Mouse (Mus musculus): ENCODE data around the gene Hemk1.

Hemk1 gene

DNA sequence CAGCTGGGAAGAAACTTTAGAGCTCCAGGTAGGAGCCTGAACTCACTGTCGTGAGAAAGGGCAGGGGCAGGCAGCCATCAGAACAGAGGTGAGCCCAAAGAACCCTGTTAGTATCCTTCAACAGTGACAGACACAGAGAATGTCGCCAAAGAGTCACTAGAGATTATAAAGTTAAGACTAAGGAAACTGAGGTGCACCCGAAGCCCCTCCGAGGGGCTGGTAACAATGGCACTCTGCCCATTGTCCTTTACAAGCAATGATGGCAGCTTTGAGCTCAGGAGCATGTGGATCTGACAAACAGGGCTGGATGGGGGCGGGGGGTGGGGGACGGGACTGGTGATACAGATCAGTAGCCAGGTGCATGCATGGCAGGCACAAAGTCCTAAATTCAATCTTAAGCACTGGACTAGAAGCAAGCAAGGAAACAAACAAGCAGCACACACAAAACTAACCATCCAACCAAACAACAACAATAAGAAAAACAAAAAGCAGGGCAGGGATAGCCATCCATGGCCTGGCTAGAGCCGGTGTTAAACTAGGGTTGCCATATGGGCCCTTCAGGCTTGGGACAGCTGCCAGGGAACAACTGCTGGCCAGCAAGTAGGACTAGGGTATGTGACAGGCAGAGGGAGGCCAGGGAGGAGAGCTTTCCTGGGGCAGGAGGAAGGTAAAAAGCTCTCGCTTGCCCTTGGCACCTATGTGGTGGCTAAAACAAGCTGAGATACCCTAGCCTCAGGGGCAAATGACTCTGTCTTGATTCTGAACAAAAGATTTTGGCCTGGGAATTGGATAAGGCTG, 5.2 kb upstream of the Hemk1 start:
- DNase-seq (ENCODE audit: low spot score) = no peak

- DNase-seq (ENCODE audit: low spot score) = no peak
These were observed 4.1 kb upstream of the Hemk1 start for GRCm38 (mm10) chr9:107342201-107342709.

DNA sequence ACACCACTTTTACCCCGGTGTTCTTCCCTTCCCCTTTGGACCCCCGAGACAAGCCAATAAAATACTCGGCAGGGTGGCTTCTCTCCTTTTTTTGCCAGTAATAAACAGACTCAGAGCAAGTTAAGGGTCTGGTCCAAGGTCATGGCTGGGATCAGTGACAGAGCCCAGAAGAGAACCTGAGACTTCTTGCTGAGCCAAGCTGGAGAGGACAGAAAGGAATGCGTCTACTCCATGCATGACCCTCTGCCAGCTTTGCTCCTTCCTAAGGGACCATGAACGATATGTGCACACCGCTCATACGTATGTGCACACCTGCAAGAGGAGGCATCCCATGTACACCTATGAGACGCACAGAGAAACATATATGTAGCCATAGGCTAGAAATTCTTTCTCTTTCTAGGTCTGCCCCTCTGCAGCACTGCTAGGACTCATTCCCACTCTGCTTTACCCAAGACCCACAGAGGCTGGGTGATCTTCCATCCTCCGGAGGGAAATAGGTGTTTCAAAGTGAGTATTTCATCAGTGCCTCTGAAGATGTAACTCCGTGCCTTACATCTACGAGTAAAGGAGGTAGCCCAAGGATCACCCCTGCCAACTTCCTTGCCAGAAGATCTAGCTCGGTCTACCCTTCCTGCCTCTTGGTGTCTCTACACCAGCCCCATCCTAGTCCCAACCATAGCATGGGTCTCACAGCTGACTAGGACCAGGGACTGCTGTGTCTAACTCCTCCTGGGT, 2.9 kb upstream of the Hemk1 start:
- DNase-seq (ENCODE audit: low spot score) = no peak

DNA sequence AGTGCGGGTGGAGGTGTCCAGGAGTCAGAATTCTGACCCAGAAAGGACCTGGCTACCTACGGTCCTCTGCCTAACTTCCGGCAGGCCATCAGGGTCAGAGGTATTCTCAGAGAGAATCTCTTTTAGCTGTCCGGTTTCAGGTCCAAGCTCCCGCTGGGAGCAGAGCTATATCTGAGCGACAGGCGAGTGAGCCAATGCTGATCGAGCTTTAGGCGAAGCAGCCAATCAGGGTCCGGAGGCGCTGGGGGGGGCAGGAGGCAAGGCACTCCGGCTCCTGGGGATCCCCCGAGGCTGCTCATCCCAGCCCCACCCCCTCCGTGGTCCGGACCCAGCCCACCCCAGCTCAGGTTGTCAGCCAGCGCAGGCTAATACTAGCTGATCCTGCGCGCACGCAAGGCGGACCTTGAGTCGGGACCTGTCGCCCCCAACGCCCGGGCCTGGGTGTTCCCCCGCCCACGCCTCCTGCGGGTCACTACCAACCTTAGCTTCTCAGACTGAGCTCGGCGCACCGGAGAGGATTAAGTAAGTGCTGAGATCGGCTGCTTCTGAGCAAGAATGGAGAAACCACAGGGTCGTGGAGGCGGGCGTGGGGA, 2.2 kb upstream of the Hemk1 start, which contains the start of gene 6430571L13Rik:
6430571L13Rik (plus strand) TSS at position 336 of the 593 bp plus-strand sequence.
- peak; percentile 96 for DNase-seq (ENCODE audit: low spot score)

- DNase-seq (ENCODE audit: low spot score) = no peak
These were observed 1.8 kb downstream of the Hemk1 start for GRCm38 (mm10) chr9:107336386-107336785.

DNA sequence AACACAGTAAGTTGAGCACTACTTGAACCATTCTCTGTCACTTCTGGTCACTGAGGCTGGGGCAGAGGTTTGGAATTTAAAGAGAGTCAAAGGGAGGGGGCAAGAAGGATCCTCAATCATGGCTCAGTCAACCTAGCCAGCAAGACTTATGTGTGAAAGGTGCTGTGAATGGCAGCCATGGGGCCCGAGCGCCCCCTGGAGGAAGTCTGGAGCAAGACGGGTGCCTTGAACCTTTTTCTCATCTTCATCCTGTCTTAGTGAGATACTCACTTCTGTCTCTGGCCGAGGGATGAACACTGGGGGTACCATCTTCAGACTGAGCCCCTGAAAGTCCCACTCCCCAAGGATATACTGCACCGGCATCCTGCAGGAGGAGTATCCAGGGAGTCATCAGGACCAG, 2.2 kb downstream of the Hemk1 start:
- DNase-seq (ENCODE audit: low spot score) = peak; percentile 74

GRCm38 (mm10) chr9:107335046-107335445, 3.1 kb downstream of the Hemk1 start:
- DNase-seq (ENCODE audit: low spot score) = no peak

DNA sequence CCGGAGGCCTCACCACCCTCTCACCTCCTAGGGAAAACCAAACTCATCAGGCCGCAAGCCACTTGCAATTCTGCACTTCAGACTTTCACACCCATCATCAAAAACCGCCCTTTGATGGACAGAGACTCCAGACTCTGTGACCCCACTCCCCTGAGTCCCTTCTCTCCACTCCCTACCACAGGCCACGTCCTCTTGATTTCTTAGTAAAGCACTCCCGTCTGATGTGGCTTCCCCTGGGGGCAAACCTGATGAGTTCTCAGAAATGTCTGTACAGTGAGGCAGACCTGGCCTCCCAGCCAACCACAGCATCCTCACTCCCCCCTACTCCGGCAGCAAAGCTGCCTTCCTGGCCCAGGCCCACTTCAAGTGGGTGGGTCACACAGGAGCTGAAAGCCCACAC, 3.8 kb downstream of the Hemk1 start:
- no peak for DNase-seq (ENCODE audit: low spot score)

GRCm38 (mm10) chr9:107333686-107334085, 4.5 kb downstream of the Hemk1 start:
- DNase-seq (ENCODE audit: low spot score) = no peak

- DNase-seq (ENCODE audit: low spot score) = no peak
These were observed 7.4 kb downstream of the Hemk1 start for GRCm38 (mm10) chr9:107330791-107331190.

GRCm38 (mm10) chr9:107327879-107328620, 10.1 kb downstream of the Hemk1 start:
- no peak for DNase-seq (ENCODE audit: low spot score)

DNA sequence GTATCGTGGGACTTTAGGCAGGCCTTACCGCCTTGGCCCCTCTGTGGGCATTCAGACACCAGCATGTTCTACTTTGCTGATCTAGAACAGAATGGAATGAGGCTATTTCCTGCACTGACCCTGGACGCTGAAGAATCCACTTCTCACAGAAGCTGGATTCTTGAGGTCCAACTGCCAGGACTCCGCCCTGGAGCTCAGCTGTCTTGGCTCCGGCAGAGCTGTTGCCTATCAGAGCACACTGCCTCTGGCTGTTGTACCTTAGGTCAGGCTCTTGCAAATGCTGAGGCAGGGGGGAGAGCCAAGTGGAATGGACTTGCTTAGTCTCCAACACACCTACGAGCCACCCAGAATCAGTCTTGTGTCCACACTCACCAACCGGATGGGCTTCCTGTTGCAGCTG, 12.2 kb downstream of the Hemk1 start:
- no peak for DNase-seq (ENCODE audit: low spot score)

- DNase-seq (ENCODE audit: low spot score) = no peak
These were observed 13.2 kb downstream of the Hemk1 start for GRCm38 (mm10) chr9:107324799-107325561.

DNA sequence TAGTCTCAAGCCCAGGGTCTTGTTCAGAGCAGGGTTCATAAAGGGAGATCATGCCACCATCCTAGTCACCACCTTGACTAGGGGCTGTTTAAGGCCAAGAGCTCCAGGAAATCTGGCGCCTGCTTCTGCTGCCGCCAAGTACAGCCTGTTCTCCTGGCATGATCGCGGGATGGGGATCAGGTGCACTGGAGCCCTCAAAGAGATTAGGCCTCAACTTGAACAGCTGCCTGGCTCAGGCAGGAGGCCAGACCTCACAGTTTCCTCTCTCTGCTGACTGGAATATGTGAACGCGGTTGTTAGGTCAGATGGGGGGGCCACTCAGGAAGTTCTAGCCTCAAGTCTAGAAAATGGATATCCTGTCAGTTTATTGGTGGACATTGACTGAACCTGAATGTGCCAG, 14.6 kb downstream of the Hemk1 start:
- no peak for DNase-seq (ENCODE audit: low spot score)

GRCm38 (mm10) chr9:107322461-107323050, 15.6 kb downstream of the Hemk1 start:
- DNase-seq (ENCODE audit: low spot score) = no peak

GRCm38 (mm10) chr9:107315791-107316190, 22.4 kb downstream of the Hemk1 start:
- DNase-seq (ENCODE audit: low spot score) = no peak

- no peak for DNase-seq (ENCODE audit: low spot score)
These were observed 24.2 kb downstream of the Hemk1 start for GRCm38 (mm10) chr9:107313926-107314325.

DNA sequence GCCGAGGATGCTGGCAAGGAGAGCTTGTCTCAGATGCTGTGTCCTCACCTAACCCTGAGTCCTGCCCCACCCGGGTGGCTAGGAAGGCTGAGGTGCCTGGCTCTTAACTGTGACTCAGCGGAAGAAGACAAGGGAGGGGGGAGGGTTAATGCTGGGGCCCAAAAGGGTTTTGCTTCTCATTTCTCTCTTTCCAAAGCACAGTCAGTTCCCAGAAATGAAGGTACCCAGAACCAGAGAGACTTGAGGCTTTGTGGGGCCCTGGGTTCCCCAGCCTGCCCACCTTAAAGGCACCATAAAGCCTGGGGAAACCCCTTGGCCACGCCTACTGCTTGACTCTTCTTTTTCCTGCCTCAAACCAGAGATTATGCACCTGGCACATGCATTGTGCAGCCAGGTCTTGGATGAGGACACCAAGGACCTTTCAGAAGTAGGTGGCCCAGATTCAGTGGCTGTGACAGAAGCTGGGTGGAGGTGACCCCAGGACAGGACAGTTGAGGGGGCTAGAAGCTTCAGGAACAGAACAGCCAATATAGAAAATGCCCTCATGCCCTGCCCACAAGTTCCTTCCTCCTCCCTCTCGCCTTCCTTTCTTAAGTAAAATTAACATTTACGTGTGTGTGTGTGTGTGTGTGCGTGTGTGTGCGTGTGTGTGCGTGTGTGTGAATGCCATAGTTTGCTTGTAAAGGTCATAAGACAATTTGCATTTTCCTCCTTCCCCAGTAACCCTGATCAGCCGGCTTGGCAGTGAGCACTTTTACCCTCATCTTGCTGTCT, 25.2 kb downstream of the Hemk1 start:
- no peak for DNase-seq (ENCODE audit: low spot score)

DNA sequence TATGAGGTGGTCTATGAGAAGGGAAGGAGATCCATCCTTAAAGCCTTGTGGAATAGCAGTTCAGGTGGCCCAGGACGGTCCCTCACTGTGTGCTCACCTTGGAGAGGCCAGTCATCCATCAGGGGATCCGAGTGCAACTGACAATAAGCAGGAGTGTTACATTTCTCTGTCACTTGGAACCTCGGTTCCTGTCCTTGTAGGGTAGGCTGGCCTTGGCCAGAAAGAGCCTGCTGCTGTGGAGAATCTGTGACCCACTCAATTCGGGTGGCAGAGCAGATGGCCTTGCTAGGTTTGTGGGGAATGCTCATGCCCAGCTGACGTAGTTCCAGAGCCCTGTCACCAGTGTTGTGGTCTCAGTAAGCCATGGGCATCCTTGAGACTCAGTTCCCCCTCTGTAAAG, 28.6 kb downstream of the Hemk1 start:
- DNase-seq (ENCODE audit: low spot score) = no peak

DNA sequence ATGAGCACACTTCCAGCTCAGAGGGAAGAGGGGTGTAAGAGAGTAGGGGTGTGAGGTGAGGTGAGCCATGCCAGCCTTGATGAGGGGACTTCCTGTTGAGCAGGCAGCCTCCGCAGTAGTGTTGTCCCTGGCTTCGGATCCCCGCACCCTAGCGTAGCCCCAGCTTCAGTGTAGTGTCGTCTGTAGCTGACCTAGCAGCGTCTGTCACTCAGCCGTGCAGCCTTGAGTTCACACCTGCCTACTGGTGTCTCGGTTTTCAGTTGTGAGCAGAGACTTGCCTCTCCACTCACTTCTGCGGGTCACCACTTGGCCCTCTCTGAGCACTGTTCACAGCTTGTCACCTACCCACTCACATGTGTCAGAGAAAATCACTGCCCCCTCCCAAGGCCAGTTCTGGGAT, 29.0 kb downstream of the Hemk1 start:
- DNase-seq (ENCODE audit: low spot score) = no peak
